Mouse (Mus musculus) spleen, postnatal 4 days (tissue): ENCODE measurements at regions not wholly inside any gene's neighbourhood (a gene's known extent, or its start where the extent isn't known, plus 50 kb on each side); places are given as distances from the start of the nearest gene placed in this dataset.

Source experiments
- DNase-seq, 2 experiments: peaks; one replicate each; pipeline ENCODE4 v3.0.0; 2022; ENCODE audit warnings: low spot score in 2 of 2

GRCm38 (mm10) chr9:63896073-63896807 is 125.6 kb downstream of the Smad6 start:
- DNase-seq, result no peak

GRCm38 (mm10) chr9:63892235-63892971 is 129.5 kb downstream of the Smad6 start:
- DNase-seq, result no peak

- no peak for DNase-seq
Measured at GRCm38 (mm10) chr9:63890717-63891116, 131.1 kb downstream of the Smad6 start.

GRCm38 (mm10) chr9:63889570-63889969 is 131.8 kb upstream of the Smad3 start:
- no peak for DNase-seq

- DNase-seq, result no peak
Measured at GRCm38 (mm10) chr9:63884971-63885370, 127.2 kb upstream of the Smad3 start.

- DNase-seq, result no peak
Measured at GRCm38 (mm10) chr9:63883738-63884520, 126.1 kb upstream of the Smad3 start.

GRCm38 (mm10) chr9:63881692-63882091 is 123.9 kb upstream of the Smad3 start:
- no peak for DNase-seq

GRCm38 (mm10) chr9:63881261-63881563 is 123.4 kb upstream of the Smad3 start:
- DNase-seq, result no peak

- DNase-seq, result no peak
Measured at GRCm38 (mm10) chr9:63880487-63881260, 122.9 kb upstream of the Smad3 start.

GRCm38 (mm10) chr9:63879710-63880428 is 122.1 kb upstream of the Smad3 start:
- DNase-seq, result no peak

GRCm38 (mm10) chr9:63877864-63878263 is 120.1 kb upstream of the Smad3 start:
- DNase-seq, result no peak

GRCm38 (mm10) chr9:63876886-63877285 is 119.1 kb upstream of the Smad3 start:
- DNase-seq, result no peak

GRCm38 (mm10) chr9:63876023-63876422 is 118.2 kb upstream of the Smad3 start:
- DNase-seq, result no peak

GRCm38 (mm10) chr9:63875193-63875592 is 117.4 kb upstream of the Smad3 start:
- DNase-seq, result no peak

GRCm38 (mm10) chr9:63864350-63864749 is 106.6 kb upstream of the Smad3 start:
- no peak for DNase-seq

- DNase-seq, result no peak
Measured at GRCm38 (mm10) chr9:63863328-63863727, 105.5 kb upstream of the Smad3 start.

GRCm38 (mm10) chr9:63862427-63862826 is 104.6 kb upstream of the Smad3 start:
- DNase-seq, result no peak

- DNase-seq, result no peak
Measured at GRCm38 (mm10) chr9:63861418-63861817, 103.6 kb upstream of the Smad3 start.

GRCm38 (mm10) chr9:63860196-63860595 is 102.4 kb upstream of the Smad3 start:
- no peak for DNase-seq

- no peak for DNase-seq
Measured at GRCm38 (mm10) chr9:63856065-63856736, 98.4 kb upstream of the Smad3 start.

- no peak for DNase-seq
Measured at GRCm38 (mm10) chr9:63851809-63852208, 94.0 kb upstream of the Smad3 start.
